Mouse (Mus musculus): ENCODE results near the gene Serpinb9b. TPM values are rescaled to one million over a fixed set of nuclear protein-coding genes. Genes with fewer than 3 reads are reported as not detected.

Gene Serpinb9b
- polyA plus RNA-seq, 1 experiment from 2014 or later: 4.9 TPM

DNA sequence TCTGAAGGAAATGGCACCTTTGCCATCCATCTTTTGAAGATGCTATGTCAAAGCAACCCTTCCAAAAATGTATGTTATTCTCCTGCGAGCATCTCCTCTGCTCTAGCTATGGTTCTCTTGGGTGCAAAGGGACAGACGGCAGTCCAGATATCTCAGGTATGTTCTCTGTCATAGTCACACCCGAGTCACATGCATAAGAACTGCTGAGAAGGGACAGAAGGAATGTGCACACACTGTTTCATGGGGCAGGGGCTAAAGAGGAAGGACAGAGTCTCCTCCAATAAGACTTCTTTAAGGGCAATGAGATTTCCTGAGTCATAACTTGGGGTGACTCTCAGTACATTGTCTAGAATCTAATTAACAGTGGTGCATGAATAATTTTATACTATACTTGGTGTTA, 20.7 kb upstream of the Serpinb9b start:
- WGBS: 81% methylated on average over 3 of the region's 3 CpGs
- no peak for ATAC-seq (ENCODE audit: low FRiP score, low TSS enrichment)
- TF ChIP-seq EP300 (optimal IDR thresholded peaks at IDR 0.05): no peak
- H3K36me3 ChIP-seq (ENCODE audit: control insufficient read depth, insufficient read depth, low read length): no peaks in the 10 kb centered on the region
- no peak overlapping the region for H3K4me2 ChIP-seq (replicated peaks; ENCODE audit: low read depth)
- H3K4me3 ChIP-seq (ENCODE audit: low read depth, low read length): no peak overlapping the region
- no peak overlapping the region for H3K9ac ChIP-seq (ENCODE audit: low read length)
- peaks cover 3% of the 10 kb centered on the region; the same call in 1 of the 2 replicates for H3K4me1 ChIP-seq (replicated peaks; ENCODE audit: control insufficient read depth, insufficient read depth)
- no peak overlapping the region for H3K27ac ChIP-seq (replicated peaks)
- no peaks in the 10 kb centered on the region for H3K27me3 ChIP-seq (ENCODE audit: control insufficient read depth, insufficient read depth, low read length)
- no peak for DNase-seq (ENCODE audit: low spot score)
- H3K9me3 ChIP-seq (ENCODE audit: control insufficient read depth, low read length): no peaks in the 10 kb centered on the region

DNA sequence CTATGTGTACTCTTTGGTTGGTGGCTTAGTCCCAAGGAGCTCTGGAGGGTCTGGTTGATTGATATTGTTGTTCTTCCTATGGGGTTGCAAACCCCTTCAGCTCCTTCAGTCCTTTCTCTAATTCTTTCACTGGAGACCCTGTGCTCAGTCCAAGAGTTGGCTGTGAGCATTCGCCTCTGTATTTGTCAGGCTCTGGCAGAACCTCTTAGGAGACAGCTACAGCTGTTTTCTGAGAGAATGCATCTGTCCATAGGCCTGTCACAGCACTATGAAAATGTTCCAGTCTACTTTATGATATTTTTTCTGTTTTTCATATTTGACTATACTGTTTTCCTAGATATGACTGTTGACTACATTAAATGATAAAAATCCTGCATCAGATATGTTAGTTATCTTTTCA, 14.8 kb upstream of the Serpinb9b start:
- no peak overlapping the region for H3K27ac ChIP-seq (replicated peaks)
- WGBS: 58% methylated on average over 1 of the region's 1 CpGs
- no peak for DNase-seq (ENCODE audit: low spot score)

DNA sequence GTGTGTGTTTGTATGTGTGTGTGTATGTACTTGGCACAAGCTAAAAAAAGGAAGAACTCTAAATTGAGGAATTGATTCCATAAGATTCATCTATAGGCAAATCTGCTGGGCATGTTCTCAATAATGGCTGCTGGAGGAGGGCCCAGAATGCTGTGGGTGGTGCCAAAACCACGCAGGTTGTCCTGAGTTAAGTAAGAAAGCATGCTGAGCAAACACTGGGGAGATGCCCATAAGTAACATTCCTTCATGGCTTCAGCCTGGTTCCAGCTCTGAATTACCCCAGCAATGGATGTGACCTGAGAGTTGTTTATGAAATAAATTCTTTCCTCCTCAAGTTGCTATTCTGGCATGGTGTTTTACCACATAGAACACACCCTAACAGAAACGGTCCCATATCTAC, 13.9 kb upstream of the Serpinb9b start:
- no peak overlapping the region for H3K4me3 ChIP-seq (ENCODE audit: low read depth, low read length)
- no peak overlapping the region for H3K4me2 ChIP-seq (replicated peaks; ENCODE audit: low read depth)
- H3K36me3 ChIP-seq (ENCODE audit: control insufficient read depth, insufficient read depth, low read length): no peaks in the 10 kb centered on the region; the same call in 1 of the 2 replicates
- ATAC-seq (ENCODE audit: low FRiP score, low TSS enrichment) (no peak), DNase-seq (ENCODE audit: low spot score) (no peak)
- no peaks in the 10 kb centered on the region for H3K9me3 ChIP-seq (ENCODE audit: control insufficient read depth, low read length)
- TF ChIP-seq EP300 (optimal IDR thresholded peaks at IDR 0.05): no peak
- TF ChIP-seq CTCF (IDR thresholded peaks at IDR 0.05; ENCODE audit: low read depth): no peak
- WGBS: 41% methylated on average over 2 of the region's 2 CpGs
- no peaks in the 10 kb centered on the region for H3K4me1 ChIP-seq (replicated peaks; ENCODE audit: control insufficient read depth, insufficient read depth)
- H3K27me3 ChIP-seq (ENCODE audit: control insufficient read depth, insufficient read depth, low read length): no peaks in the 10 kb centered on the region
- H3K27ac ChIP-seq (replicated peaks): no peak overlapping the region
- no peak overlapping the region for H3K9ac ChIP-seq (ENCODE audit: low read length)

More for the DNA sequence above, 14.8 kb upstream of the Serpinb9b start:
- Histone ChIP-seq H3K27me3 (ENCODE audit: control insufficient read depth, insufficient read depth, low read length) (no peaks in the 10 kb centered on the region), H3K9me3 (ENCODE audit: control insufficient read depth, low read length) (no peaks in the 10 kb centered on the region), H3K4me3 (ENCODE audit: low read depth, low read length) (no peak overlapping the region), H3K4me2 (replicated peaks; ENCODE audit: low read depth) (no peak overlapping the region), H3K9ac (ENCODE audit: low read length) (no peak overlapping the region), H3K4me1 (replicated peaks; ENCODE audit: control insufficient read depth, insufficient read depth) (no peaks in the 10 kb centered on the region), H3K36me3 (ENCODE audit: control insufficient read depth, insufficient read depth, low read length) (no peaks in the 10 kb centered on the region; the same call in 1 of the 2 replicates)
- ATAC-seq (ENCODE audit: low FRiP score, low TSS enrichment): no peak
- TF ChIP-seq EP300 (optimal IDR thresholded peaks at IDR 0.05) (no peak), CTCF (IDR thresholded peaks at IDR 0.05; ENCODE audit: low read depth) (no peak)

DNA sequence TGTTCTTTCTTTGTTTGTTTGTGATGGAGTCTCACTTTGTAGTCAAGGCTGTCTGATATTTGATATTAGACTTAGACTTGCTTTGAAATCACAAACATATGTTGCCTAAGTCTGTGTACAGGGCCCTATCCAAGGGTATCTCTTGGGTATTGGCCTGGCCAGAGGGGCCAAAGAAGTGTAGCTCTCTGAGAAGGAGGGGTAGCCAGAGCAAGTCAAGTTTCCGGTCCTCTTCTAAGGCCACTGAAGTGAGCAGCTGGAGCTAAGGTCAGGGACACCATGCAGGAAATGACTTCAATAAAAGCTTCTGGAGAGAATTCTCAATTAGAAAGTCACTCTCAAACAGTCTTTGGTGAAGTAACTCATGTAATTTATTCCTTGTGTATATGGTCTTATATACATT, 4.8 kb upstream of the Serpinb9b start:
- Histone ChIP-seq H3K4me1 (replicated peaks; ENCODE audit: control insufficient read depth, insufficient read depth) (no peaks in the 10 kb centered on the region), H3K9me3 (ENCODE audit: control insufficient read depth, low read length) (no peaks in the 10 kb centered on the region), H3K27me3 (ENCODE audit: control insufficient read depth, insufficient read depth, low read length) (no peaks in the 10 kb centered on the region), H3K27ac (replicated peaks) (no peak overlapping the region), H3K9ac (ENCODE audit: low read length) (no peak overlapping the region), H3K4me3 (ENCODE audit: low read depth, low read length) (no peak overlapping the region), H3K4me2 (replicated peaks; ENCODE audit: low read depth) (no peak overlapping the region), H3K36me3 (ENCODE audit: control insufficient read depth, insufficient read depth, low read length) (no peaks in the 10 kb centered on the region)
- ATAC-seq (ENCODE audit: low FRiP score, low TSS enrichment): no peak
- no peak for DNase-seq (ENCODE audit: low spot score)
- TF ChIP-seq EP300 (optimal IDR thresholded peaks at IDR 0.05): no peak
- TF ChIP-seq CTCF (IDR thresholded peaks at IDR 0.05; ENCODE audit: low read depth): no peak
- WGBS: 88% methylated on average over 1 of the region's 1 CpGs

DNA sequence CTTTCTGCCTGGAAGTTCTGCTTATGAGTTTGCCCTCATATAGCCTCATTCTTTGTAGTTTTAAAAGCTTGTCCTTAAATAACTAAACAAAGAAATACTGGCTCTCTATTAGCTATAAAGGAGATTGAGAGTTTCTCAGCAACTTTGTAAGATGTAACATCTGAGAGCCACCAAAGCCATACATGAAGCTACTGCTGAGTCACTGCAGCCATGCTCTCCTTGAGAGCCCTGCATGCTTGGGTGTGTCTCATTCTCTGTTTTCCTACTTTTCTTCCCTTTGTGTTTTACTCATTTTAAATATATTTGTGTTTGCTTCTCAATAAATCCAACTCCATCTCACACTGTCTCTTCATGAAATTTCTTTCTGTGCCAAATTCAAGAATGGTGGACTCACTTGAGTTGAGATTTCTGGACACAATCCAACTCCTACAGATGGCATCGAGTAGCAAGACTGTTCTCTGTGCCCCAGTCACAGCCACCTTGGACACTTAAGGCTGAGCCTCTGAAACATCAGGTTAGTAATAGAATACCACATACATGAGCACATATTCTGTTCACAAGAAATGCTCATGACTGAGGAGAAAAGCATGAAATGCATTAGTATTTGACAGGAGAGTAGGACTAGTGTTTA, 674 bp upstream of the Serpinb9b start:
- Histone ChIP-seq H3K4me3 (ENCODE audit: low read depth, low read length) (no peak overlapping the region), H3K27me3 (ENCODE audit: control insufficient read depth, insufficient read depth, low read length) (no peaks in the 10 kb centered on the region), H3K27ac (replicated peaks) (no peak overlapping the region), H3K4me2 (replicated peaks; ENCODE audit: low read depth) (no peak overlapping the region), H3K9me3 (ENCODE audit: control insufficient read depth, low read length) (no peaks in the 10 kb centered on the region), H3K4me1 (replicated peaks; ENCODE audit: control insufficient read depth, insufficient read depth) (no peaks in the 10 kb centered on the region), H3K9ac (ENCODE audit: low read length) (no peak overlapping the region), H3K36me3 (ENCODE audit: control insufficient read depth, insufficient read depth, low read length) (no peaks in the 10 kb centered on the region)
- DNase-seq (ENCODE audit: low spot score): no peak
- no peak for ATAC-seq (ENCODE audit: low FRiP score, low TSS enrichment)
- TF ChIP-seq CTCF (IDR thresholded peaks at IDR 0.05; ENCODE audit: low read depth): no peak
- TF ChIP-seq EP300 (optimal IDR thresholded peaks at IDR 0.05): no peak
- 43% methylated on average over 1 of the region's 1 CpGs for WGBS

DNA sequence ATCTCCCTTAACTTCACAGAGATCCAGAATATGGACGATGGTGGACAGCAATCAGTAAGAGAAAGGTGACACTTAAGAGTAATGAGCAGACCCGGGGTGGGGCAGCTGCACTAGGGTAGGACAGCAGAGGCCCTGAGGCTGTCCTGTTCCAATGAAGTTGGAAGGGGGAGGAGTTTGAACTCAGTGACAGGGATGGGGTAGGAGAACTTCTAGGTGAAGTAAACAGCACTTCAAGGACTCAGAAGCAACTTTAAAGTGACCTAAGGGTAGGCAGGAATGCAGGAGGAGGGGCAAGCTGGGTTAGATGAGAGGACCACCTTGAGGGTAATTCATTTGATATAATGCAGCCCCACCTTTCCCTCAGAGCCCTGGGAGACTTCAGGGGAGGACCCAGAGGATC, 930 bp downstream of the Serpinb9b start:
- Histone ChIP-seq H3K4me3 (ENCODE audit: low read depth, low read length) (no peak overlapping the region), H3K36me3 (ENCODE audit: control insufficient read depth, insufficient read depth, low read length) (no peaks in the 10 kb centered on the region), H3K4me2 (replicated peaks; ENCODE audit: low read depth) (no peak overlapping the region), H3K4me1 (replicated peaks; ENCODE audit: control insufficient read depth, insufficient read depth) (no peaks in the 10 kb centered on the region), H3K9ac (ENCODE audit: low read length) (no peak overlapping the region), H3K27me3 (ENCODE audit: control insufficient read depth, insufficient read depth, low read length) (no peaks in the 10 kb centered on the region), H3K27ac (replicated peaks) (no peak overlapping the region), H3K9me3 (ENCODE audit: control insufficient read depth, low read length) (no peaks in the 10 kb centered on the region)
- 22% methylated on average over 2 of the region's 2 CpGs for WGBS
- no peak for TF ChIP-seq CTCF (IDR thresholded peaks at IDR 0.05; ENCODE audit: low read depth)
- TF ChIP-seq EP300 (optimal IDR thresholded peaks at IDR 0.05): no peak
- no peak for DNase-seq (ENCODE audit: low spot score)
- ATAC-seq (ENCODE audit: low FRiP score, low TSS enrichment): no peak

All from stomach, postnatal 0 days (tissue).